Mouse (Mus musculus) heart, embryonic 13.5 days (tissue): ENCODE measurements around the gene BC003965. TPM values are rescaled to one million over a fixed set of nuclear protein-coding genes. Genes with fewer than 3 reads are reported as not detected.

ENCODE experiments used
- ATAC-seq: fragments of 200-750 bp; cut with Nextera tagmentation; 2 replicates; pipeline ENCODE4 v1.8.0; 2017; ENCODE audit warnings: moderate TSS enrichment; ENCODE audit not compliant: insufficient number of reproducible peaks, low FRiP score, low TSS enrichment; ENCODE audit errors: extremely low read depth
- H3K27ac ChIP-seq: fragments of 300-500 bp; sonication (generic); replicated peaks from 2 replicates; pipeline ENCODE4 v1.5.1; 2015; ENCODE audit warnings: moderate library complexity, mild to moderate bottlenecking, inconsistent platforms
- H3K27me3 ChIP-seq: fragments of 300-500 bp; sonication (generic); replicated peaks from 2 replicates; pipeline ENCODE4 v1.6.1; 2015; ENCODE audit warnings: mild to moderate bottlenecking, inconsistent platforms
- H3K36me3 ChIP-seq: fragments of 300-500 bp; sonication (generic); 2 replicates; pipeline ENCODE4 v1.6.1; 2015; ENCODE audit warnings: mild to moderate bottlenecking, inconsistent platforms
- H3K4me1 ChIP-seq: fragments of 300-500 bp; sonication (generic); 2 replicates; pipeline ENCODE4 v1.6.1; 2015; ENCODE audit warnings: inconsistent platforms
- H3K4me2 ChIP-seq: fragments of 300-500 bp; sonication (generic); 2 replicates; pipeline ENCODE4 v1.6.1; 2015; ENCODE audit warnings: inconsistent platforms, mild to moderate bottlenecking, moderate library complexity
- H3K4me3 ChIP-seq: fragments of 300-500 bp; sonication (generic); 2 replicates; pipeline ENCODE4 v1.5.1; 2015; ENCODE audit warnings: moderate library complexity, mild to moderate bottlenecking, inconsistent platforms
- H3K9ac ChIP-seq: fragments of 300-500 bp; sonication (generic); 2 replicates; pipeline ENCODE4 v1.6.1; 2015; ENCODE audit warnings: inconsistent platforms, mild to moderate bottlenecking, moderate library complexity
- H3K9me3 ChIP-seq: fragments of 300-500 bp; sonication (generic); 2 replicates; pipeline ENCODE4 v1.6.1; 2016; ENCODE audit warnings: inconsistent platforms
- WGBS: fragments of 180-500 bp; shearing (Covaris S2); methylation state at CpG from one replicate; pipeline ENCODE4 v1.1.7; 2015; ENCODE audit warnings: mixed read lengths; 5-methylcytosine and 5-hydroxymethylcytosine counted together
- polyA plus RNA-seq: library from polyadenylated mRNA; unstranded; fragments of >200 nt; fragmentation: Nextera tagmentation; extraction: Ambion mirVana; gene quantifications from 2 replicates; pipeline ENCODE4 v1.2.1, GENCODE M21; 2015

BC003965 gene
- polyA plus RNA-seq, 1 experiment from 2014 or later: 22.0 TPM

DNA sequence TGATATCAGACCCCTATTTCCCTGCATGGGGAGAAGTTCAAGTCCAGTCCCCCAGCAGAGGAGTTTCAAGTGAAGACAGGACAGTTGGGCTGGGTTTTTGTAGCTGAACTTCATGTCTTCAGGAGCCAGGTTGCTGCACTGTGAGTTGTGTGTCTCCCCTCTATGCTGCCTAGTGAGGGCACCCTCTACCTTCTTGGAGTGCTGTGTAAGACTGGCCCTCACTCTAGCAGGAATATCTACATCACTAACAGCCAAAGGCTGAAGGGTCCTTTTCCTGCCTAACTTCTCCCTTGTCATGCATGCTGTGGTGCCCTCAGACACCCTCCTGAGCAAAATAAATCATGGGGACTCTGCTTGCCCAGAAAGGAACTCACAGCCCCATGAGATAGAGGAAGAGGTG, 1.1 kb upstream of the BC003965 start:
- Histone ChIP-seq H3K4me2 (peak overlapping the region; percentile 90), H3K4me3 (no peak overlapping the region; the same call in 1 of the 2 replicates), H3K9ac (peak overlapping the region; percentile 88; the same call in 1 of the 2 replicates), H3K36me3 (peaks cover 7% of the 10 kb centered on the region; the same call in 1 of the 2 replicates), H3K27ac (no peak overlapping the region), H3K4me1 (peaks cover 33% of the 10 kb centered on the region), H3K9me3 (no peaks in the 10 kb centered on the region), H3K27me3 (peaks cover 33% of the 10 kb centered on the region)
- ATAC-seq: no peak

DNA sequence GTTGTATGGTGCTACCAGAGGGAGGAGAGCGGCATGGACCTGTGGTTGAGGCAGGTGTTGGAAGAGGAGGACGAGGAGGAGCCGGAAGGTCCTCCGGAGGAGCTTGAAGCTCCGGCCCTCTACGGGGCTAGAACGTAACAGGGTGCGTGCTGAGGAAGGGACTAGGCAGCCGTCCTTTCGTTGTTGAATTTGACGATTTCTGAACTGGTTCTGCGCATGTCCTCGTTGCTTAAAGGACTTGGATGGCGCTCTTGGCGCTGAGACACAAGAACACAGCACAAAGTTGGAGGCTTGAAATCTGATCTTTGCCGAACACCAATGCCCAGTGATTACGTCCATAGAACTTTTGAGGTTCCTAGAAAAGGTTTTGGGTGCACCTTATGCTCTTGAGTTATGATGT, 607 bp downstream of the BC003965 start:
- Histone ChIP-seq H3K27me3 (peaks cover 24% of the 10 kb centered on the region), H3K4me3 (peak overlapping the region; percentile 74), H3K9me3 (no peaks in the 10 kb centered on the region), H3K36me3 (peaks cover 7% of the 10 kb centered on the region; the same call in 1 of the 2 replicates), H3K9ac (peak overlapping the region; percentile 88), H3K27ac (peak overlapping the region; percentile 91), H3K4me1 (peaks cover 42% of the 10 kb centered on the region), H3K4me2 (peak overlapping the region; percentile 90)
- WGBS: 8% methylated on average over 17 of the region's 17 CpGs
- no peak for ATAC-seq

DNA sequence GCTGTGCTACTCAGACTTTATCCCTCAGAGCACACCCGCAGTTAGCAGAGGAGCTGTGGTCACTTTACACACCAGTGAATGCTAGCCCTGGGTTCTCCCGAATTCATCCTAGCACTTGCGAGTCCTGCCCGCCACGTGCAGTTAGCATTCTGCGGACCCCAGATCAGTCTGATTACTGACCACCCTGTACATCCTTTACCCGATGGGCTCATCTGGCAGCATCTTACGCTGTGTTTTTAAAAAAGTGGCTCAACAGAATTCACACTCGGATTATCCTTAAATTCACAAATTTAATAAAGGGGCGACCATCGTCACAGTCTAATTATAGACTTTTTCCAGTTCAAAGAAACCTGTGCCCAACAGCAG, 3.4 kb downstream of the BC003965 start:
- Histone ChIP-seq H3K36me3 (peaks cover 28% of the 10 kb centered on the region), H3K27ac (peak overlapping the region; percentile 80), H3K4me3 (peak overlapping the region; percentile 97), H3K27me3 (0 out of 2 replicates have a peak, but pooled peaks cover 5% of the 10 kb centered on the region), H3K4me1 (peaks cover 44% of the 10 kb centered on the region), H3K9me3 (no peaks in the 10 kb centered on the region), H3K9ac (peak overlapping the region; percentile 98), H3K4me2 (peak overlapping the region; percentile 77)
- 3% methylated on average over 11 of the region's 11 CpGs for WGBS
- no peak for ATAC-seq

DNA sequence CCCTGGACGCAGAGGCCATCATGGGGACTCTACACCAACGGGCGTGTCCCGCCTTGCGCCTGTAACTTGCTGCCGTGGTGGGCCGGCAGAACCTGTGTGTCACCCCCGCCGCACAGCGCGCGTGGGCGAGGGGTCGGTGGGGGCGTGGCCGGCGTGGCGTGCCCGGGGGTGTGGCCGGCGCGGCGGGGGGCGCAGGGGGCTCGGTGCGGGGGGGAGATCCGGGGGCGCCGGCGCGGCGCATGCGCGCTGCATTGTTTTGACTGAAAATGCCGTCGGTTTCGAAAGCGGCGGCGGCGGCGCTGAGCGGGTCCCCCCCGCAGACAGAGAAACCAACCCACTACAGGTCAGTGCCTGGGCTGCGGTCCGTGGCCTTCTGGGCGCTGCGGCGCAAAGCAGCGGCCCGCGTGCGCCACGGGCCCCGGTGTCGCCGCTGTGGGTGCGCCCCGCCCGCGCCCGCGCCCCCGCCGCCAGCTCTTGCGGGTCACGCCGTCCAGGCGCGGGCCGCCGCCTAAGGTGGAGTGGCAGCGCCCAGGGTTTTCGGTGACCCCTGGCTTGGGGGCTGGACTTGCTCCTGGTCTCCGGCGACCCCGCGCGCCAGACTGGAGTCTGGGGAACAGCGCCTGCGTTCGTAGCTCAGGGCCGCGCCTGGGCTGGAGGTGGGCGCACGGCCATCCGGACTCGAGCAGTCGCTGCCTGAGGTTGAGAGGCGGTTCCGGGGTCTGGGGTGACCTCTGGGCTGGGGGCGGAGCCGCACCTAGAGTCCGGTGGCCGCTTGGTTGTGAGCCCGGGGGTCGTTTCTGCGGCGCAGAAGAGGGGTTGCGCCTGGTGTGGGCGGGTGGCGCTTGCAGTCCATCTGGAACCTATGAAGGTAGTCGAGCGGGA, 4.0 kb downstream of the BC003965 start, which contains the start of gene Unkl:
Gene Unkl (plus strand): TSS at position 248 of the 882 bp plus-strand sequence.
- H3K9me3 ChIP-seq: no peaks in the 10 kb centered on the region
- 1% methylated on average over 82 of the region's 104 CpGs for WGBS
- H3K27me3 ChIP-seq: no peaks in the 10 kb centered on the region
- peak within 1 kb of the TSS; percentile 80 for H3K27ac ChIP-seq
- H3K4me2 ChIP-seq: peak within 1 kb of the TSS; percentile 77
- peak; percentile 57; the same call in 1 of the 2 replicates for ATAC-seq
- H3K9ac ChIP-seq: peak within 1 kb of the TSS; percentile 98
- H3K4me3 ChIP-seq: peak within 1 kb of the TSS; percentile 97
- peaks cover 29% of the 10 kb centered on the region for H3K36me3 ChIP-seq
- H3K4me1 ChIP-seq: peaks cover 42% of the 10 kb centered on the region

DNA sequence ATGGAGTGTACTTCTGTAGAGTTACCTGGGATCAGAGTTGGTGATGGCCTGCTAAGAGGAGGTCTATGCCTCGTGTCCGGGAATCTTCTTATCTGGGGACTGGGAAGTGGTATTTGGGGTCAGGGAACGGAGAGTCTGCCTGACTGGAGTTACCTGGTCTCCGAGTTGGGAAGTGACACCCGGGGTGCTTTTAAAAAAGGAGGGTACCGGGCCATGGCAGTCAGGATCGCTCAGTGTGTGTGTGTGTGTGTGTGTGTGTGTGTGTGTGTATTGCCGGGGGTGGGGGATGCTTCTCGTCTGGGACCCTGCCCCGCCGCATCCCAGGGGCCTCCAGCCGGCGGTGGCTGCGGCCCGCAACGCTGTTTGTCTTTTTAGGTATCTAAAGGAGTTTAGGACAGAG, 4.7 kb downstream of the BC003965 start:
- peak overlapping the region; percentile 80; the same call in 1 of the 2 replicates for H3K27ac ChIP-seq
- no peak for ATAC-seq
- WGBS: 2% methylated on average over 16 of the region's 16 CpGs

DNA sequence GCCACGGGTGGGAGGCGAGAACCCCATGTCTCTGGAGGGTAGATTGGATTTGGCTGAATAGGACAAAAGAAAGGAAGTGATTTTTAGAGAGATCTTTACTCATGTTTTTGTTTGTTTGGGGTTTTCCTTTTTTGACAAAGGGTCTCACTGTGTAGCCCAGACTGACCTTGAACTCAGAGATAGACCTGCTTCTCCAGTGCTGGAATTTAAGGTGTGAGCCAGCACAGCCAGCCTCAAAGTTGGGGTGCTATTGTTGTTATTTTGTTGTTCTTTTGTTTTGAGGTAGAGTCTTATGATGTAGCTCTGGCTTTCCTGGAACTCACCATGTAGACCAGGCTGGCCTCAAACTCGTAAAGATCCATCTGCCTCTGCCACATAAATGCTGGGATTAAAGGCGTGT, 18.0 kb downstream of the BC003965 start:
- Histone ChIP-seq H3K9ac (no peak overlapping the region), H3K4me2 (no peak overlapping the region), H3K27me3 (no peaks in the 10 kb centered on the region), H3K27ac (no peak overlapping the region), H3K9me3 (no peaks in the 10 kb centered on the region), H3K4me1 (no peaks in the 10 kb centered on the region), H3K4me3 (no peak overlapping the region), H3K36me3 (peaks cover 92% of the 10 kb centered on the region)
- ATAC-seq: no peak
- 93% methylated on average over 4 of the region's 4 CpGs for WGBS

More for the DNA sequence above, 4.7 kb downstream of the BC003965 start:
- H3K4me3 ChIP-seq: peak overlapping the region; percentile 97
- peaks cover 36% of the 10 kb centered on the region for H3K4me1 ChIP-seq
- peak overlapping the region; percentile 98 for H3K9ac ChIP-seq
- peak overlapping the region; percentile 77 for H3K4me2 ChIP-seq
- H3K27me3 ChIP-seq: no peaks in the 10 kb centered on the region
- peaks cover 35% of the 10 kb centered on the region for H3K36me3 ChIP-seq
- H3K9me3 ChIP-seq: no peaks in the 10 kb centered on the region

DNA sequence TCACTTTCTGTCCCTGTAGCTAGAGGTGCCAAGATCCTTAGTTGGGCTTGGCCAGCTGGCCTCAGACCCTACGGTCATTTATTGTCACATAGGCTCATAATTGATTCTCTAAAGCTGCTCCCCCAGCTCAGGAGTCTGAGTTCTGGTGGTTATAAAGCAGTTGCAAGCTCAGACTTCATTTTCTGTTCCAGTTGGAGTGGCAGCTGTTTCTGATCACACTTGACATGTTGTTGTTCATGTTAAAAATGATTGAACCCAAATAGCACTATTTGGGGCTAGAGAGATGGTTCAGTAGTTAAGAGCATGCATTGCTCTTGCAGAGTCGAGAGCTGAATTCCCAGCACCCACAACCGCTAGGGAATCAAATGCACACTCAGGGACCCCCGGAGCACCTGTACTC, 25.7 kb downstream of the BC003965 start:
- 93% methylated on average over 4 of the region's 4 CpGs for WGBS
- Histone ChIP-seq H3K4me1 (no peaks in the 10 kb centered on the region), H3K4me2 (no peak overlapping the region), H3K36me3 (peaks cover 98% of the 10 kb centered on the region), H3K27me3 (no peaks in the 10 kb centered on the region), H3K4me3 (no peak overlapping the region), H3K9me3 (no peaks in the 10 kb centered on the region), H3K27ac (no peak overlapping the region), H3K9ac (no peak overlapping the region)
- ATAC-seq: no peak

DNA sequence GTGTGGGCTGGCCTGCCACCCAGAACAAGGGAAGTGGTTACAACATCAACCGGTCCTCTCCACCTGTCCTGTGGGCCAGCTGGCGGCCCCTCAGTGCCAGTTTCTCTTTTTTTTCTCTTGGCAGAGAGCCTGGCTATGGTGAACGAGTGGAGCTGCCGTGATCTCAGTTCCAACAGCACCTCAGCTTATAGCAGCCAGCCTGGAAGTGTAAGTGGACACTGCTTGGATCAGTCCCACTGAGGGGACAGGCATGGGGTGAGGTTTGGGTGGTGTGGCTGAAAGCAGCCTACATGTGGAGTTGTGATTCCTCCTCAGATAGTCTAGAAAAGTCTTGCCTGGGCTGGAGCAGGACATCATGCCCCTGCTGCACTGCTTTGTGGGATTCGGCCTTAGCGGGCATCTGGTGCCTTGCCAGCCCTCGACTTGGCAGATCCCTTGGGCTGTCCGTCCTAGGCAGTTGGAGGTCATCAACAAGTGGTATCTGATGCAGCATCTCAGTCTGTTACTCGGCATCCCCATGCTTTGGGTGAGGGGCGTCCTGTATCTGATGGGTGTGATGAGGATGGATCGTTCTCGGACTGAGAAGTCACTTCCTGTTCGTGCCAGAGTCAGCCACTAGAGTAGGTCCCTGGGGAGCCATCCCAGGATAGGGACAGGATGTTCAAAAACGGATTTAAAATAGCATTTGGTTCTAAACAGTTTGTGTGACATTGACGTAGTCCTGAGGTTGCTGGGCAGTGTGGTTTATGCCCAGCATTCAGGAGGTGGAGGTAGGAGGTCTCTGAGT, 26.5 kb downstream of the BC003965 start:
- Histone ChIP-seq H3K36me3 (peaks cover 98% of the 10 kb centered on the region), H3K4me2 (no peak overlapping the region), H3K4me1 (no peaks in the 10 kb centered on the region), H3K9ac (no peak overlapping the region), H3K4me3 (no peak overlapping the region), H3K27me3 (no peaks in the 10 kb centered on the region), H3K27ac (no peak overlapping the region), H3K9me3 (no peaks in the 10 kb centered on the region)
- no peak for ATAC-seq
- 76% methylated on average over 15 of the region's 15 CpGs for WGBS

DNA sequence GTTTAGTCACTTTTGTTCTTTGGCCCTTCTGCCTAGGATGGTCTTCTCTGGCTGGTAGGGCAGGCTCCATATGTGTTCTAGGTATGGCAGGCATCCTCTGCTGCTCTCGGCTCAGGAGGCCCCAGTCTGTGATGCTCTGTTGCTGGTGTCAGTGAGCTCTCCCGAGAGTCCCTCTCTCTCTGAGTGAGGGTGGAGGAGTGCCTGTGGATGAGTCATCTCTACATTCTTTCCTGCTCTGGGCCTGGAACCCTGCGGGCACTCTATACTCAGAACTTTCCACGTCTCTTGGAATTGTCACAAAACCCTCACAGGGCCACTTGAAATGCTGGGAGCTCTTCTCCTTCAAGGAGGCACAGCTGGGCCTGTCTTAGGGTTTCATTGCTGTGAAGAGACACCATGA, 27.4 kb downstream of the BC003965 start:
- 60% methylated on average over 4 of the region's 4 CpGs for WGBS
- Histone ChIP-seq H3K9me3 (no peaks in the 10 kb centered on the region), H3K27me3 (no peaks in the 10 kb centered on the region), H3K4me1 (no peaks in the 10 kb centered on the region), H3K9ac (no peak overlapping the region), H3K36me3 (peaks cover 99% of the 10 kb centered on the region), H3K27ac (no peak overlapping the region), H3K4me3 (no peak overlapping the region), H3K4me2 (no peak overlapping the region)
- no peak for ATAC-seq

DNA sequence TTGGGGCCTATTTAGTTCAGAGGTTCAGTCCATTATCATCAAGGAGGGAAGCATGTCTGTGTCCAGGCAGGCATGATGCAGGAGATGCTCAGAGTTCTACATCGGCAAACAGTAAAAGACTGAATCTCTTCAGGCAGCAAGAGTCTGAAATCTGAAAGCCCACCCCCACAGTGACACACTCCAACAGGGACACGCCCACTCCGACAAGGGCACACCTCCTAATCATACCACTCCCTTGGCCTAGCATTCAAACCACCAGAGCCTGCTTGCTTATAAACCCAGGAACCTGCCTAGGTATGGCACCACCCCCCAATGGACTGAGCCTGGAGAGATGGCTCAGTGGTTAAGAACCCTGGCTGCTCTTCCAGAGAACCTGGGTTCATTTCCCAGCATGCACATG, 31.1 kb downstream of the BC003965 start:
- 84% methylated on average over 3 of the region's 3 CpGs for WGBS
- Histone ChIP-seq H3K4me3 (no peak overlapping the region), H3K27ac (no peak overlapping the region), H3K27me3 (0 out of 2 replicates have a peak, but pooled peaks cover under 1% of the 10 kb centered on the region), H3K9ac (no peak overlapping the region), H3K36me3 (peaks cover 97% of the 10 kb centered on the region), H3K9me3 (no peaks in the 10 kb centered on the region), H3K4me2 (no peak overlapping the region), H3K4me1 (no peaks in the 10 kb centered on the region)
- ATAC-seq: no peak

DNA sequence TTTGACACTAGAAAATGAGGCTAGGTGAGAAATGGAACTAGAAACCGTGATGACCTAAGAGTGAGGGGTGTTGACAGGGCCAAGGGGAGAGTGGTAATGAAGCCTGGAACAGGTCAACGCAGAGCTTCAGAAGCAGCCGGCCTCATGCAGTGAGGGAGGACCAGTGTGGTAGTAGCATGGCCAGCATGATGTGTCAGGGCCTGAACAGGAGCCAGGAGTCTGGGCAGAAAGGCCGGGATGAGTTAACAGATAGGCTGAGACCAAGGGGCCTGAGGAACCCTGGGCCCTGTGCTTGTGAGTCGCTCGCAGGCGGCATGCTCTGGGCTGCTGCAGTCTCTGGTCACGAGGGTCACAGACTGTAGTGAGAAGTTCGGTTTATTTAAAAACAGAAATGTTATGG, 34.6 kb downstream of the BC003965 start:
- ATAC-seq: no peak
- no peaks in the 10 kb centered on the region for H3K9me3 ChIP-seq
- peaks cover 64% of the 10 kb centered on the region for H3K36me3 ChIP-seq
- H3K4me1 ChIP-seq: peaks cover 18% of the 10 kb centered on the region
- 0 out of 2 replicates have a peak, but pooled peaks cover 4% of the 10 kb centered on the region for H3K27me3 ChIP-seq
- no peak overlapping the region for H3K9ac ChIP-seq
- no peak overlapping the region for H3K27ac ChIP-seq
- no peak overlapping the region for H3K4me2 ChIP-seq
- no peak overlapping the region for H3K4me3 ChIP-seq
- WGBS: 76% methylated on average over 9 of the region's 9 CpGs
